Mouse (Mus musculus): Measurements from ENCODE around the gene Lrrc26.

Gene Lrrc26

DNA sequence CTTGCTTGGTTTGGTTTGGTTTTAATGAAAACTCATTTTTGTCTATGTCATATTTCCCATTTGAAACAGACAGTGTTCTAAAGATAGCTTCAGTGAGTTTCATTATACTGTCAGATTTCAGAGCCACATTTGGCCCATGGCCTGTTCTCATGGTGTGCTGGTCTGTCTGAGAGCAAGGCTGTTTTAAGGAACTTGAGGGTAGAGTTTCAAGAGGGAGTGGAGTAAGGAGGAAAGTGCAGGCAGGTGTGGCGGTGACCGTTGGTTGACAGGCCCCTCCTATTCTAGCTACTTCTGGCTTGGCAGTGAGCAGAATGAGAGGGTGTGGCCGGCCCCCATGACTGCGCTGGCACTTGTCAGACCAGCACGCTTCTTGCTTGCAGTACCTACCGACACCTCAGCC lies 48.6 kb downstream of the Lrrc26 start:
- no peak for DNase-seq (ENCODE audit: low spot score in 2 of 2)

Data from frontal cortex, postnatal 10 days (tissue).